Mouse (Mus musculus) NIH3T3 (cell line): ENCODE data around the gene Casp8ap2.
A peak's percentile ranks its signal among the peaks of the same experiment; 100 is the strongest.

Experiments
- DNase-seq: peaks from one replicate; pipeline ENCODE4 v3.0.0-alpha.2; 2012; ENCODE audit warnings: low read depth

Gene Casp8ap2

GRCm38 (mm10) chr4:32615034-32615881 is at the start of gene Casp8ap2:
Casp8ap2 (plus strand) TSS chr4:32615451.
- DNase-seq, result peak; percentile 98

- peak; percentile 27 for DNase-seq
Measured at GRCm38 (mm10) chr4:32569054-32569453, 46.2 kb upstream of the Casp8ap2 start.

GRCm38 (mm10) chr4:32569995-32570938 is 45.0 kb upstream of the Casp8ap2 start:
- peak; percentile 78 for DNase-seq

GRCm38 (mm10) chr4:32570939-32571317 is 44.3 kb upstream of the Casp8ap2 start:
- DNase-seq, result no peak

- no peak for DNase-seq
Measured at GRCm38 (mm10) chr4:32571441-32571840, 43.8 kb upstream of the Casp8ap2 start.

- peak; percentile 78 for DNase-seq
Measured at GRCm38 (mm10) chr4:32572118-32572517, 43.1 kb upstream of the Casp8ap2 start.

- DNase-seq, result no peak
Measured at GRCm38 (mm10) chr4:32573586-32573985, 41.7 kb upstream of the Casp8ap2 start.

- peak; percentile 37 for DNase-seq
Measured at GRCm38 (mm10) chr4:32574604-32575003, 40.6 kb upstream of the Casp8ap2 start.

GRCm38 (mm10) chr4:32575165-32575564 is 40.1 kb upstream of the Casp8ap2 start:
- peak; percentile 50 for DNase-seq

GRCm38 (mm10) chr4:32579850-32580249 is 35.4 kb upstream of the Casp8ap2 start:
- DNase-seq, result no peak

GRCm38 (mm10) chr4:32584181-32584580 is 31.1 kb upstream of the Casp8ap2 start:
- DNase-seq, result no peak

GRCm38 (mm10) chr4:32586596-32586995 is 28.7 kb upstream of the Casp8ap2 start:
- DNase-seq, result peak; percentile 75

- no peak for DNase-seq
Measured at GRCm38 (mm10) chr4:32587543-32587942, 27.7 kb upstream of the Casp8ap2 start.

- no peak for DNase-seq
Measured at GRCm38 (mm10) chr4:32588237-32588636, 27.0 kb upstream of the Casp8ap2 start.

GRCm38 (mm10) chr4:32601135-32601534 is 14.1 kb upstream of the Casp8ap2 start:
- peak; percentile 74 for DNase-seq

GRCm38 (mm10) chr4:32602660-32603059 is 12.6 kb upstream of the Casp8ap2 start, which contains the start of gene Gja10:
Gja10 (minus strand) TSS chr4:32602760.
- DNase-seq, result no peak

GRCm38 (mm10) chr4:32621637-32622036 is 6.4 kb downstream of the Casp8ap2 start:
- no peak for DNase-seq

GRCm38 (mm10) chr4:32651669-32652068 is 36.4 kb downstream of the Casp8ap2 start:
- no peak for DNase-seq

GRCm38 (mm10) chr4:32656146-32656904 is 41.1 kb downstream of the Casp8ap2 start:
- DNase-seq, result peak; percentile 8

- DNase-seq, result peak; percentile 95
Measured at GRCm38 (mm10) chr4:32656918-32657662, 41.8 kb downstream of the Casp8ap2 start, which contains the start of gene Mdn1. Mdn1 (plus strand) TSS chr4:32657119.

- DNase-seq, result no peak
Measured at GRCm38 (mm10) chr4:32665843-32666242, 50.6 kb downstream of the Casp8ap2 start.
